Mouse (Mus musculus): ENCODE data around the gene Il2rg.
A peak's percentile ranks its signal among the peaks of the same experiment; 100 is the strongest.

DNA sequence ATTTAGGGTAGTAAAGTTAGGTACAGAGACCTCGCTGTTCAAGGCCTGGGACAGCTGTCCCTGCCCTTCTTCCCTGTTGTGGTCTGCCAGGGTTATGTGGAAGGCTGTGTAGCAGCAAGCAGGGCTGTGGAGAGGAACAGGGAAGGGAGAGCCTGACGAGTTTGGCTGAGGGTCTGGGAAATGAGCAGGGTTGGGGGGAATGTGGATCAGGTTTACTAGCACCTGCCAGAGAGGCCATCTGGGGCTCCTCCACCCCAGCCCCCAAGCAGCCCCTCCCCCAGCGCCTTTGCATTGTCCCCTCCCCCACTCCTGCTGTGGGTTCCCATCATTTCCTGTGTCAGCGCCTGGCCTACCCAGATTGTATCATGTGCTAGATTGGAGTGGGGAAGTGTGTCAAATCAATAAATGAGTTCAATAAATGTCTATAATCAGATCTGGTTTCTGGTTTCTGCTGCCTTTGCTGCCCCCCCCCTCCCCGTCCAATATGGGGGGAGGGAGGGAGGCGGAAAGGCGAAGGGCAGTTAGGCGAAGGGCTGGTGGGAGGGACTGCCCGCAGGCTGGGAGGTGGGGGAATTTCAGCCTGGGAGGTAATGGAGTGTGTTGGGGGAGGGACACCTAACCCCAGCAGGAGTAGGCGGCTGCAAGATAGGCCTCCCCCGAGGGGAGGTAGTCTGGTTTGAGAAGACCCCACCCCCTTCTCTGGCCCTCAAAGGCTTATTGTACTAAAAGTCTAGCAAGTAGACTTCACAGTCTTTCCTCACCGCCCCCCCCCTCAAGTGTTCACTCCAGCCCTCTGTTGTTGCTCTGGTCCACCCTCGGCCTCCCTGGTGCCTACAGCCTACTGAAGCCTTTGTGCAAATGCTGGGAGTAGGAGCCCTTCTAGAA lies 7.4 kb downstream of the Il2rg start:
- no peak for TF ChIP-seq POLR2A (IDR thresholded peaks at IDR 0.05; ENCODE audit: insufficient read length, low read depth)
- no peak for TF ChIP-seq TCF12 (IDR thresholded peaks at IDR 0.05; ENCODE audit: insufficient read depth, poor library complexity, severe bottlenecking)
- no peak for TF ChIP-seq MAX (IDR thresholded peaks at IDR 0.05; ENCODE audit: low read depth)
- TF ChIP-seq USF1 (IDR thresholded peaks at IDR 0.05; ENCODE audit: low read depth), result no peak
- peak; percentile 69 to 94 (median 92) for TF ChIP-seq MYOD1 (IDR thresholded peaks at IDR 0.05; ENCODE audit: control insufficient read depth in 1 of 3, insufficient read length in 2 of 3, low read depth in 2 of 3)
- TF ChIP-seq E2F4 (IDR thresholded peaks at IDR 0.05; ENCODE audit: insufficient read depth), result no peak
- peak in 2 of 3 experiments; percentile 27 to 70 for TF ChIP-seq MYOG (IDR thresholded peaks at IDR 0.05; ENCODE audit: control insufficient read depth in 1 of 3, insufficient read depth in 1 of 3, insufficient read length in 2 of 3, low read depth in 2 of 3)
